Mouse (Mus musculus): Measurements from ENCODE around the gene Siva1.

- TF ChIP-seq CTCF (IDR thresholded peaks at IDR 0.05; ENCODE audit: low read depth, low read length), result no peak
- no peak for TF ChIP-seq POLR2AphosphoS5 (IDR thresholded peaks at IDR 0.05; ENCODE audit: insufficient replicate concordance, low read depth, low read length)
- no peak for TF ChIP-seq GATA1 (IDR thresholded peaks at IDR 0.05; ENCODE audit: borderline replicate concordance, low read length)
- no peak for TF ChIP-seq GATA2 (IDR thresholded peaks at IDR 0.05; ENCODE audit: borderline replicate concordance, low read depth, low read length)
Observed at GRCm38 (mm10) chr12:112672744-112673575, 28.5 kb downstream of the Siva1 start.
